Mouse (Mus musculus) liver, postnatal 0 days (tissue): ENCODE data around the gene Fndc10.

Source experiments
- CTCF ChIP-seq: sonication (generic); IDR thresholded peaks from 2 replicates; pipeline ENCODE4 v1.5.1; 2016; ENCODE audit warnings: antibody characterized with exemption, low read depth
- EP300 ChIP-seq: IDR thresholded peaks from 2 replicates; pipeline ENCODE4 v1.6.1; 2016; ENCODE audit warnings: antibody characterized with exemption, low read depth, mild to moderate bottlenecking

GRCm38 (mm10) chr4:155653451-155654182 is 40.5 kb upstream of the Fndc10 start:
- peak; percentile 25 for TF ChIP-seq CTCF
- no peak for TF ChIP-seq EP300
